Mouse (Mus musculus) small intestine, adult 2 months (tissue): ENCODE measurements at regions not wholly inside any gene's neighbourhood (a gene's known extent, or its start where the extent isn't known, plus 50 kb on each side); places are given as distances from the start of the nearest gene placed in this dataset.

Experiments used
- H3K27ac ChIP-seq: fragments of 200-500 bp; 2 replicates; pipeline ENCODE4 v1.5.1; 2012; ENCODE audit warnings: low read depth, low read length, control low read depth, inconsistent platforms; ENCODE audit not compliant: insufficient read depth
- H3K27me3 ChIP-seq: fragments of 200-500 bp; 2 replicates; pipeline ENCODE4 v1.6.1; 2012; ENCODE audit warnings: mild to moderate bottlenecking, moderate library complexity, low read length, inconsistent platforms; ENCODE audit not compliant: control insufficient read depth, insufficient read depth
- H3K36me3 ChIP-seq: fragments of 200-500 bp; 2 replicates; pipeline ENCODE4 v1.6.1; 2012; ENCODE audit warnings: mild to moderate bottlenecking, low read length, control low read depth, inconsistent platforms; ENCODE audit not compliant: control insufficient read depth, insufficient read depth
- H3K4me1 ChIP-seq: fragments of 200-500 bp; 2 replicates; pipeline ENCODE4 v1.6.1; 2012; ENCODE audit warnings: low read length, inconsistent platforms, mixed read lengths; ENCODE audit not compliant: control insufficient read depth, insufficient read depth, insufficient read length
- H3K4me3 ChIP-seq: fragments of 200-500 bp; 2 replicates; pipeline ENCODE4 v1.5.1; 2012; ENCODE audit warnings: low read depth, mild to moderate bottlenecking, control low read depth, inconsistent platforms, low read length, moderate library complexity
- CTCF ChIP-seq: fragments of 200-500 bp; IDR thresholded peaks from 2 replicates; pipeline ENCODE4 v1.5.1; 2012; ENCODE audit warnings: low read depth, mild to moderate bottlenecking, control low read depth, inconsistent platforms, low read length, moderate library complexity, mixed read lengths; ENCODE audit not compliant: insufficient replicate concordance, insufficient read length; ENCODE audit errors: extremely low read depth
- POLR2A ChIP-seq: fragments of 200-500 bp; IDR thresholded peaks from 2 replicates; pipeline ENCODE4 v1.6.1; 2012; ENCODE audit warnings: low read depth, mild to moderate bottlenecking, control low read depth, inconsistent platforms, low read length, moderate library complexity
- WGBS: fragments of 180-500 bp; shearing (Covaris S2); methylation state at CpG from one replicate; pipeline ENCODE4 v1.1.7; 2018; 5-methylcytosine and 5-hydroxymethylcytosine counted together

DNA sequence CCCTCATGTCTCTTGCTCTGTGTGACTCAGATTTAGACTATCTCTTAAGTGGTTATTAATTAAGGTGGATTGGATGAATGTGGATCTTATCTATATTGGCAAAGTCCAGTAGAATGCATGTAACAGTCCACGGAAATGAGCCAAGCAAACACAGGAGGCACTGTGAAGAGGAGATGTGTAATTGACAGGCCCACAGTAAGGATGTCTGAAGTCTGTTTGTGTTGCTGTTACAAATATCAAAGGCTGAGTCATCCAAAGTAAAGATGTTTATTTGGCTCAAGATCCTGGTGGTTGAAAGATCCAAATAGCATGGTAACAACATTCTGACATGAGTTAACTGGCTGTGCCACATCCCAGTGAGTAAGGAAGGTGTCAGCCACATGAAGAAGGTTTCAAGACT is 99.6 kb downstream of the Cxcl12 start:
- Histone ChIP-seq H3K27me3 (no peaks in the 10 kb centered on the region), H3K27ac (no peak overlapping the region), H3K36me3 (no peaks in the 10 kb centered on the region), H3K4me3 (no peak overlapping the region), H3K4me1 (peaks cover 3% of the 10 kb centered on the region; the same call in 1 of the 2 replicates)
- WGBS, result 21% methylated on average over 1 of the region's 1 CpGs
- TF ChIP-seq POLR2A, result no peak
- TF ChIP-seq CTCF, result no peak

DNA sequence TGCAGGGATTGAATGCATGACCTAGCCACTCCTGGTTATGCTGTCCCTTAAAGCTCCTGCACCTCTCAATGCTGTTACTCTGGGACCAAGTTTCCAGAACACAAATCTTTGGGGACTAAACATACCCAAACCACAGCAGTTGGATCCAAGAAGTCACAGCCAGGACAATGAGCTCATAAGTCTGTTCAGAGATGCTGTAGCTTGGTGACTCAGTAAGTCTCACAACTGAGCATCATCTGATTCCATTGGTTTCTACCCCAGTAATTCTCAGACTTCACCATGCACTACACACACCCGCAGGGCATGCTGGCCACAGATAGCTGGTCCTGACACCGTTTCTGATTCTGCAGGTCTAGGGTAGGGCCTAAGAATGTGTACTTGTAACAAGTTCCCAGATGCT is 100.0 kb downstream of the Cxcl12 start:
- H3K36me3 ChIP-seq, result no peaks in the 10 kb centered on the region
- no peak overlapping the region for H3K4me3 ChIP-seq
- TF ChIP-seq CTCF (no peak), POLR2A (no peak)
- H3K27me3 ChIP-seq, result no peaks in the 10 kb centered on the region
- 87% methylated on average over 2 of the region's 2 CpGs for WGBS
- peaks cover 3% of the 10 kb centered on the region; the same call in 1 of the 2 replicates for H3K4me1 ChIP-seq
- no peak overlapping the region for H3K27ac ChIP-seq

DNA sequence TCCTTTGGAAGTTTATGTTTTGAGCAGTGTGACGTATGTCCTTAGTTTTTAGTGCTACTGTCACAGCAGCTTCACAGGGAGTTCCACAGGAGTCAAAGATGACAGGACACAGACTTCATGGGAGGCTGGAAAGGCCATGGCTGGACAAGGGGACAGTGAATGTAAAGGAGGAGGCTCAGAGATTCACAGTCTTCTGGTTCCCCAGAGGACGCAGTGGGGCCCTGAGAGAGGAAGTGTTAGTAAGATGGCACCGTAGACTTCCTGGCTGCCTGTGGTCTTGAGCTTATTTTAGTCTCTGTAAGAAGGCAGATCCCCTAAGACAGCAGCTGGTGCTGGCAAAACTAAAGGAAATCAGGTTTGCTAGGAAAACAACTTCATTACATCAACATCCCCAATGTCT is 101.9 kb downstream of the Cxcl12 start:
- 79% methylated on average over 3 of the region's 3 CpGs for WGBS
- Histone ChIP-seq H3K27ac (no peak overlapping the region), H3K27me3 (no peaks in the 10 kb centered on the region), H3K4me3 (no peak overlapping the region), H3K4me1 (peaks cover 3% of the 10 kb centered on the region; the same call in 1 of the 2 replicates), H3K36me3 (no peaks in the 10 kb centered on the region)
- no peak for TF ChIP-seq POLR2A
- no peak for TF ChIP-seq CTCF

DNA sequence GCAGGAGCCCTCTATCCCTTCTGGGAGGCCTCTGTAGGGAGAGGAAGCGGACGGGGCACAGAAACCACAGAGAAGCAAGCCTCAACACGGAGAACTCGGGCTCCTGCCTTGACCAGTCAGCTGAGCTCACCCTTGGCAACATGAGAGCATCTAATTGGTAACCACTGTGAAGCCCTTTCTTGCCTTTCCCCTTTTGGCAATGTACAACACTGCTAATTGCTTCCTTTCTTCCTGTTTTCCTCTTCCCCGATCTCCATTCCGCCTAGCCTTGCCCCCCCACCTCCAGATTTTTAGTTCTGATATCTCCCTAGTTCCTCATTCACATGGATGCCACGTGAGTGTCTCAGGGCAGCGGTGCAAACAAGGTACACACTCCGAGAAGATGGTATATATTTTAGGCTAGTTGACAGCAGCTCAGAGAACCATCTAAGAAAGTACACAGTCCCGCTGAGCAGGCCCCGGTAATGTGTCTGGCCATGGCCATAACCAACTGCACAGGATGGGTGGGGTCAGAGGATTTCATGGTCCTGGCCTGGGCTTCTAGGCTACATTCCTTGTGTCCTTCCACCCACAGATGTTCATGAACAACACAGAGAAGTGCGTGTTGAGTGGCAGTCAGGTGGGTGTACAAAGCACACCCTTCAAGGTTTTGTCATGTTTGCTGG is 103.4 kb downstream of the Cxcl12 start:
- no peaks in the 10 kb centered on the region for H3K27me3 ChIP-seq
- H3K4me3 ChIP-seq, result no peak overlapping the region
- no peak for TF ChIP-seq POLR2A
- no peak for TF ChIP-seq CTCF
- H3K4me1 ChIP-seq, result peaks cover 3% of the 10 kb centered on the region; the same call in 1 of the 2 replicates
- no peaks in the 10 kb centered on the region for H3K36me3 ChIP-seq
- 71% methylated on average over 12 of the region's 12 CpGs for WGBS
- no peak overlapping the region for H3K27ac ChIP-seq

DNA sequence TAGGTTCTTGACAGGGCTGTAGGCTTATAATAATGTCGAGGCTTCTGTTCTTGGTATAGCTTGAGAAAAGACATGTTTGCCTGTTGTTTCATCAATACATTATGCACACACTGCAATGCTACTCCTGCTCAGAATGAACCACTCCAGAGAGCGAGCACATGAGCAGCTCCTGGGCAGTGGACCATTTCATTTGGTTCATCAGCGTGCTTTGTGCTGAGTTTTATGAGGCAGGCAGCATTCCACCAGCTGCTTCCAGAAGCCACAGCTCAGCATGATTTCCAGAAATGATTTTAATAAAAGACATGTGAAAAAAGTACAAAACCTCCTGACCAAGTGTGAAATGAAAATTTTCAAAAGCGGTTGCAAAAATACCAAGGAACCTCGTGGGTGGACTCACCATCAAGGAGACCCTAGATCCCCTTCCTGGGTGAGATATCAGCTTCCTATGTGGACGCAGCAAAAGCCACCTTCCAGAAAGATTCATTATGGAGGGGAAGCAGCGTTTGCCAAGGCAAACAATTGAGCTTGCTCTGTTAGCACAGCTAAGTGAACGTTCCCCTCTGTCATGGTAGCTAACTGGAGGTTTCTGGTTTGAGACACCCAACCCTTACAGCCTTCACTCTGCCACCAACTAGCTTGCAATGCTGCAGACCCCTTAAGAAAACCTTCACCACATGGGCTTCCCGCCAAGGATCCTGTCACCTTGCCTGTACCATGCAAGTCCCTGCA is 104.1 kb downstream of the Cxcl12 start:
- Histone ChIP-seq H3K4me3 (no peak overlapping the region), H3K27ac (no peak overlapping the region), H3K27me3 (no peaks in the 10 kb centered on the region), H3K36me3 (no peaks in the 10 kb centered on the region), H3K4me1 (no peaks in the 10 kb centered on the region)
- 66% methylated on average over 9 of the region's 9 CpGs for WGBS
- TF ChIP-seq POLR2A (no peak), CTCF (no peak)

DNA sequence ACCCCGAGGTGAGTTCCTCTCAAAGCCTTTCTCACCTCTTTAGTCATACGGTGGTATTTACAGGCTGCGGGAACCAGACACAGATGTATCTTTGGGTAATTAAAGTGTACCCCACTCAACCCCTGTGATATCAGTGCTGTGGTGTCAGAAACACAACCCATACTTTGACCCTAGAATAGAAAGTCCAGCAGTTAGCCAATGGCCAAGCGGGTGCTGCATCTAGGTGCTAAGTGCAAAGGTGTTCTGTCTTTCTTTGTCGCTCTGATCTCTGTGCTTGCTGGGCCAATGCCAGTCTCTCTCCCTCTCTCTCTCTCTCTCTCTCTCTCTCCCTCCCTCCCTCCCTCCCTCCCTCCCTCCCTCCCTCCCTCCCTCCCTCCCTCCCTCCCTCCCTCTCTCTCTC is 107.6 kb downstream of the Cxcl12 start:
- 72% methylated on average over 5 of the region's 5 CpGs for WGBS
- no peak overlapping the region for H3K27ac ChIP-seq

DNA sequence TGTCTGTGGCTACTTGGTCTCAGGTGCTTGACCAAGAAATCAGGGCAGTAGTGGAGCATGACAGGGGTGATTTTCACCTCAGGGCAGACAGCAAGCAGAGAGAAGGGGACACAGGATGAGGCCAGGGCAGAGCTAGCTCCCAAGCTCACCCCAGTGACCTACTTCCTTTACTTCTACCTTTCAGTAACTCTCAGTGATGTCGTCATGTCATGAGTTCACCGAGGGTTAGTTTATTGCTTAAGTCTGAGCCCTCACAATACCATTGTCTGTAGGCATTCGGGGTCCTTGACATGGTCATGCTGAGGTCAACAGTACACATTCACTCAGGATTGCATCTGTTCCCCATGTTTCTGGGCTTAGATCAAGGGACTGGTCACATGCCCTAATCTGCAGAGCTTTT is 108.5 kb downstream of the Cxcl12 start:
- 57% methylated on average over 3 of the region's 3 CpGs for WGBS
- H3K4me1 ChIP-seq, result no peaks in the 10 kb centered on the region
- no peak overlapping the region for H3K4me3 ChIP-seq
- no peak overlapping the region for H3K27ac ChIP-seq
- no peaks in the 10 kb centered on the region for H3K36me3 ChIP-seq
- H3K27me3 ChIP-seq, result no peaks in the 10 kb centered on the region
- TF ChIP-seq CTCF (no peak), POLR2A (no peak)

More for the DNA sequence above, 107.6 kb downstream of the Cxcl12 start:
- TF ChIP-seq POLR2A (no peak), CTCF (no peak)
- no peaks in the 10 kb centered on the region for H3K36me3 ChIP-seq
- no peaks in the 10 kb centered on the region for H3K4me1 ChIP-seq
- no peaks in the 10 kb centered on the region for H3K27me3 ChIP-seq
- no peak overlapping the region for H3K4me3 ChIP-seq
